Mouse (Mus musculus): ENCODE data around the gene Dlx1. TPM values are rescaled to one million over a fixed set of nuclear protein-coding genes. Genes with fewer than 3 reads are reported as not detected.

Dlx1 gene
- total and polyA plus RNA-seq, 3 experiments = 0.11 to 0.27 (median 0.21) TPM

- dilution Hi-C loops (cut with MboI; ENCODE audit: extremely low pct_ligation_motif_present, extremely low pct_unique_long_range_greater_than_20kb, low sequenced_read_pairs) = no loop called here
- Histone ChIP-seq H3K4me2 (ENCODE audit: insufficient read depth, low read depth, poor library complexity, severe bottlenecking) (no peak overlapping the region), H3K27ac (ENCODE audit: insufficient read depth, low read depth) (no peak overlapping the region), H3K4me3 (replicated peaks in 1 of 3; ENCODE audit: low read depth in 2 of 3, low read length in 2 of 3, poor library complexity in 1 of 3) (no peak overlapping the region), H3K27me3 (replicated peaks) (no peaks in the 10 kb centered on the region), H3K79me2 (replicated peaks; ENCODE audit: control insufficient read depth, extremely low read depth, insufficient read depth, poor library complexity, severe bottlenecking) (no peaks in the 10 kb centered on the region), H3K4me1 (ENCODE audit: control insufficient read depth in 1 of 2, insufficient read depth in 2 of 2) (peaks cover 0 to 11% of the 10 kb centered on the region in 2 experiments; a peak in 2 of 4 replicates), H3K36me3 (replicated peaks in 1 of 2; ENCODE audit: control insufficient read depth in 1 of 2, insufficient read depth in 1 of 2, low read length in 1 of 2) (no peaks in the 10 kb centered on the region), H3K9me3 (replicated peaks; ENCODE audit: low read length) (peaks cover 23% of the 10 kb centered on the region), H3K9ac (ENCODE audit: insufficient read depth, low read depth) (no peak overlapping the region)
- in situ Hi-C loops (cut with MboI; ENCODE audit: low pct_ligation_motif_present, low pct_unique_long_range_greater_than_20kb, low sequenced_read_pairs) = loop anchor here (25.0 kb wide), 1 partner anchor 244 kb away; no protein-coding TSS in a partner anchor
- TF ChIP-seq MAZ (IDR thresholded peaks at IDR 0.05; ENCODE audit: low read depth, low read length) (no peak), PAX5 (IDR thresholded peaks at IDR 0.05; ENCODE audit: low read length) (no peak), EP300 (IDR thresholded peaks at IDR 0.05; ENCODE audit: low read length) (no peak), POLR2AphosphoS2 (IDR thresholded peaks at IDR 0.05; ENCODE audit: low read depth, low read length) (no peak), HCFC1 (IDR thresholded peaks at IDR 0.05; ENCODE audit: low read depth, low read length) (no peak), SMC3 (IDR thresholded peaks at IDR 0.05; ENCODE audit: low read depth, low read length) (no peak), CHD2 (IDR thresholded peaks at IDR 0.05; ENCODE audit: low read length) (no peak), NRF1 (IDR thresholded peaks at IDR 0.05; ENCODE audit: low read depth, low read length) (no peak), TBP (conservative IDR thresholded peaks at IDR 0.05; ENCODE audit: low read depth, low read length) (no peak), JUND (conservative IDR thresholded peaks at IDR 0.05; ENCODE audit: low read depth, low read length) (no peak), GABPA (IDR thresholded peaks at IDR 0.05; ENCODE audit: insufficient replicate concordance, low read depth, low read length) (no peak)
- no peak for DNase-seq (ENCODE audit: extremely low read depth)
These were observed 3.2 kb downstream of the Dlx1 start for GRCm38 (mm10) chr2:71531124-71531590.

GRCm38 (mm10) chr2:71531990-71532970 is 4.4 kb downstream of the Dlx1 start:
- Histone ChIP-seq H3K4me3 (replicated peaks in 1 of 3; ENCODE audit: low read depth in 2 of 3, low read length in 2 of 3, poor library complexity in 1 of 3) (no peak overlapping the region), H3K4me2 (ENCODE audit: insufficient read depth, low read depth, poor library complexity, severe bottlenecking) (no peak overlapping the region), H3K27ac (ENCODE audit: insufficient read depth, low read depth) (no peak overlapping the region), H3K9ac (ENCODE audit: insufficient read depth, low read depth) (no peak overlapping the region), H3K79me2 (replicated peaks; ENCODE audit: control insufficient read depth, extremely low read depth, insufficient read depth, poor library complexity, severe bottlenecking) (no peaks in the 10 kb centered on the region), H3K27me3 (replicated peaks) (no peaks in the 10 kb centered on the region), H3K36me3 (replicated peaks in 1 of 2; ENCODE audit: control insufficient read depth in 1 of 2, insufficient read depth in 1 of 2, low read length in 1 of 2) (no peaks in the 10 kb centered on the region), H3K4me1 (ENCODE audit: control insufficient read depth in 1 of 2, insufficient read depth in 2 of 2) (peaks cover 0 to 11% of the 10 kb centered on the region in 2 experiments; a peak in 2 of 4 replicates), H3K9me3 (replicated peaks; ENCODE audit: low read length) (peaks cover 23% of the 10 kb centered on the region)
- dilution Hi-C loops (cut with MboI; ENCODE audit: extremely low pct_ligation_motif_present, extremely low pct_unique_long_range_greater_than_20kb, low sequenced_read_pairs) = no loop called here
- in situ Hi-C loops (cut with MboI; ENCODE audit: low pct_ligation_motif_present, low pct_unique_long_range_greater_than_20kb, low sequenced_read_pairs) = loop anchor here (25.0 kb wide), 1 partner anchor 245 kb away; no protein-coding TSS in a partner anchor
- no peak for TF ChIP-seq KAT2A (IDR thresholded peaks at IDR 0.05; ENCODE audit: insufficient replicate concordance, low read length)
- no peak for TF ChIP-seq MXI1 (IDR thresholded peaks at IDR 0.05; ENCODE audit: low read depth, low read length)
- no peak for TF ChIP-seq GABPA (IDR thresholded peaks at IDR 0.05; ENCODE audit: insufficient replicate concordance, low read depth, low read length)
- TF ChIP-seq POLR2A (IDR thresholded peaks at IDR 0.05; ENCODE audit: low read depth, low read length) = no peak
- no peak for TF ChIP-seq MAZ (IDR thresholded peaks at IDR 0.05; ENCODE audit: low read depth, low read length)
- no peak for TF ChIP-seq NELFE (IDR thresholded peaks at IDR 0.05; ENCODE audit: low read depth, low read length)
- TF ChIP-seq HCFC1 (IDR thresholded peaks at IDR 0.05; ENCODE audit: low read depth, low read length) = no peak
- TF ChIP-seq SIN3A (IDR thresholded peaks at IDR 0.05; ENCODE audit: low read length) = no peak
- TF ChIP-seq CHD1 (IDR thresholded peaks at IDR 0.05; ENCODE audit: low read depth, low read length) = no peak
- TF ChIP-seq TCF12 (IDR thresholded peaks at IDR 0.05; ENCODE audit: low read depth, low read length) = no peak
- no peak for TF ChIP-seq IRF4 (IDR thresholded peaks at IDR 0.05; ENCODE audit: low read depth, low read length)
- DNase-seq (ENCODE audit: extremely low read depth) = no peak
